Mouse (Mus musculus): ENCODE measurements around the gene Abca1. TPM values are rescaled to one million over a fixed set of nuclear protein-coding genes. Genes with fewer than 3 reads are reported as not detected.

The Abca1 gene
- polyA plus RNA-seq, 1 experiment from 2014 or later = 5.9 TPM

- H3K4me2 ChIP-seq = no peak overlapping the region
- H3K27ac ChIP-seq = no peak overlapping the region
- no peak overlapping the region for H3K4me3 ChIP-seq (replicated peaks)
- H3K9me3 ChIP-seq = no peaks in the 10 kb centered on the region
- ATAC-seq (ENCODE audit: low FRiP score) = no peak
- 7% methylated on average over 2 of the region's 2 CpGs for WGBS
- no peak overlapping the region for H3K9ac ChIP-seq
- H3K4me1 ChIP-seq = peaks cover 18% of the 10 kb centered on the region
- no peaks in the 10 kb centered on the region for H3K36me3 ChIP-seq (replicated peaks)
- H3K27me3 ChIP-seq = no peaks in the 10 kb centered on the region
These were observed 12.2 kb downstream of the Abca1 start for GRCm38 (mm10) chr4:53147454-53147853.

GRCm38 (mm10) chr4:53147046-53147445, 12.6 kb downstream of the Abca1 start:
- no peak overlapping the region for H3K4me3 ChIP-seq (replicated peaks)
- ATAC-seq (ENCODE audit: low FRiP score) = no peak

GRCm38 (mm10) chr4:53146227-53146949, 13.3 kb downstream of the Abca1 start:
- no peaks in the 10 kb centered on the region for H3K36me3 ChIP-seq (replicated peaks)
- 92% methylated on average over 12 of the region's 12 CpGs for WGBS
- no peaks in the 10 kb centered on the region for H3K9me3 ChIP-seq

More at GRCm38 (mm10) chr4:53147046-53147445, 12.6 kb downstream of the Abca1 start:
- 47% methylated on average over 4 of the region's 4 CpGs for WGBS
- peaks cover 17% of the 10 kb centered on the region for H3K4me1 ChIP-seq
- no peaks in the 10 kb centered on the region for H3K36me3 ChIP-seq (replicated peaks)
- no peaks in the 10 kb centered on the region for H3K9me3 ChIP-seq
- no peak overlapping the region for H3K9ac ChIP-seq
- H3K4me2 ChIP-seq = no peak overlapping the region
- H3K27me3 ChIP-seq = no peaks in the 10 kb centered on the region
- no peak overlapping the region for H3K27ac ChIP-seq

GRCm38 (mm10) chr4:53145434-53146168, 14.1 kb downstream of the Abca1 start:
- Histone ChIP-seq H3K9ac (no peak overlapping the region), H3K9me3 (no peaks in the 10 kb centered on the region), H3K36me3 (replicated peaks) (no peaks in the 10 kb centered on the region), H3K4me3 (replicated peaks) (no peak overlapping the region), H3K27me3 (no peaks in the 10 kb centered on the region), H3K27ac (no peak overlapping the region), H3K4me1 (peaks cover 14% of the 10 kb centered on the region), H3K4me2 (no peak overlapping the region)
- 86% methylated on average over 12 of the region's 12 CpGs for WGBS
- no peak for ATAC-seq (ENCODE audit: low FRiP score)

More at GRCm38 (mm10) chr4:53146227-53146949, 13.3 kb downstream of the Abca1 start:
- Histone ChIP-seq H3K4me1 (peaks cover 17% of the 10 kb centered on the region), H3K4me3 (replicated peaks) (no peak overlapping the region), H3K9ac (no peak overlapping the region), H3K27ac (no peak overlapping the region), H3K27me3 (no peaks in the 10 kb centered on the region), H3K4me2 (no peak overlapping the region)
- no peak for ATAC-seq (ENCODE audit: low FRiP score)

GRCm38 (mm10) chr4:53144571-53144970, 15.1 kb downstream of the Abca1 start:
- no peaks in the 10 kb centered on the region for H3K9me3 ChIP-seq
- no peak overlapping the region for H3K9ac ChIP-seq
- H3K27me3 ChIP-seq = no peaks in the 10 kb centered on the region
- peaks cover 9% of the 10 kb centered on the region for H3K4me1 ChIP-seq
- no peak overlapping the region for H3K4me2 ChIP-seq
- no peak overlapping the region for H3K27ac ChIP-seq
- H3K36me3 ChIP-seq (replicated peaks) = no peaks in the 10 kb centered on the region
- no peak overlapping the region for H3K4me3 ChIP-seq (replicated peaks)
- 80% methylated on average over 10 of the region's 10 CpGs for WGBS
- ATAC-seq (ENCODE audit: low FRiP score) = no peak

GRCm38 (mm10) chr4:53144021-53144420, 15.7 kb downstream of the Abca1 start:
- Histone ChIP-seq H3K27ac (no peak overlapping the region), H3K9ac (no peak overlapping the region), H3K4me1 (peaks cover 9% of the 10 kb centered on the region), H3K36me3 (replicated peaks) (no peaks in the 10 kb centered on the region), H3K4me2 (no peak overlapping the region), H3K4me3 (replicated peaks) (no peak overlapping the region), H3K9me3 (no peaks in the 10 kb centered on the region), H3K27me3 (no peaks in the 10 kb centered on the region)
- no peak for ATAC-seq (ENCODE audit: low FRiP score)
- 71% methylated on average over 8 of the region's 8 CpGs for WGBS

- ATAC-seq (ENCODE audit: low FRiP score) = no peak
- 94% methylated on average over 6 of the region's 6 CpGs for WGBS
These were observed 19.0 kb downstream of the Abca1 start for GRCm38 (mm10) chr4:53140678-53141077.

GRCm38 (mm10) chr4:53139495-53139894, 20.2 kb downstream of the Abca1 start:
- Histone ChIP-seq H3K4me3 (replicated peaks) (no peak overlapping the region), H3K27me3 (no peaks in the 10 kb centered on the region), H3K36me3 (replicated peaks) (no peaks in the 10 kb centered on the region), H3K4me1 (no peaks in the 10 kb centered on the region), H3K9ac (no peak overlapping the region), H3K9me3 (no peaks in the 10 kb centered on the region), H3K27ac (no peak overlapping the region), H3K4me2 (no peak overlapping the region)
- 89% methylated on average over 2 of the region's 2 CpGs for WGBS
- ATAC-seq (ENCODE audit: low FRiP score) = no peak

More at GRCm38 (mm10) chr4:53140678-53141077, 19.0 kb downstream of the Abca1 start:
- H3K9ac ChIP-seq = no peak overlapping the region
- no peaks in the 10 kb centered on the region for H3K27me3 ChIP-seq
- H3K4me1 ChIP-seq = no peaks in the 10 kb centered on the region
- no peak overlapping the region for H3K27ac ChIP-seq
- no peak overlapping the region for H3K4me2 ChIP-seq
- H3K9me3 ChIP-seq = no peaks in the 10 kb centered on the region
- H3K36me3 ChIP-seq (replicated peaks) = no peaks in the 10 kb centered on the region
- H3K4me3 ChIP-seq (replicated peaks) = no peak overlapping the region

- Histone ChIP-seq H3K9me3 (no peaks in the 10 kb centered on the region), H3K4me3 (replicated peaks) (no peak overlapping the region), H3K4me2 (no peak overlapping the region), H3K27me3 (no peaks in the 10 kb centered on the region), H3K4me1 (no peaks in the 10 kb centered on the region), H3K36me3 (replicated peaks) (no peaks in the 10 kb centered on the region), H3K27ac (no peak overlapping the region), H3K9ac (no peak overlapping the region)
- WGBS = 91% methylated on average over 3 of the region's 3 CpGs
- ATAC-seq (ENCODE audit: low FRiP score) = no peak
These were observed 20.7 kb downstream of the Abca1 start for GRCm38 (mm10) chr4:53138974-53139373.

- no peak for ATAC-seq (ENCODE audit: low FRiP score)
- H3K4me2 ChIP-seq = no peak overlapping the region
- H3K4me3 ChIP-seq (replicated peaks) = no peak overlapping the region
- H3K4me1 ChIP-seq = no peaks in the 10 kb centered on the region
- no peaks in the 10 kb centered on the region for H3K9me3 ChIP-seq
- no peaks in the 10 kb centered on the region for H3K36me3 ChIP-seq (replicated peaks)
- H3K27ac ChIP-seq = no peak overlapping the region
- 83% methylated on average over 2 of the region's 2 CpGs for WGBS
- H3K27me3 ChIP-seq = no peaks in the 10 kb centered on the region
- no peak overlapping the region for H3K9ac ChIP-seq
These were observed 22.6 kb downstream of the Abca1 start for GRCm38 (mm10) chr4:53137087-53137486.

GRCm38 (mm10) chr4:53134816-53135215, 24.9 kb downstream of the Abca1 start:
- Histone ChIP-seq H3K36me3 (replicated peaks) (peaks cover 5% of the 10 kb centered on the region; the same call in 1 of the 2 replicates), H3K9ac (no peak overlapping the region), H3K27me3 (no peaks in the 10 kb centered on the region), H3K4me3 (replicated peaks) (no peak overlapping the region), H3K27ac (no peak overlapping the region), H3K4me1 (no peaks in the 10 kb centered on the region), H3K9me3 (no peaks in the 10 kb centered on the region), H3K4me2 (no peak overlapping the region)
- ATAC-seq (ENCODE audit: low FRiP score) = no peak
- 95% methylated on average over 7 of the region's 7 CpGs for WGBS

GRCm38 (mm10) chr4:53133995-53134394, 25.7 kb downstream of the Abca1 start:
- Histone ChIP-seq H3K27ac (no peak overlapping the region), H3K9ac (no peak overlapping the region), H3K9me3 (no peaks in the 10 kb centered on the region), H3K27me3 (no peaks in the 10 kb centered on the region), H3K4me2 (no peak overlapping the region), H3K36me3 (replicated peaks) (peaks cover 5% of the 10 kb centered on the region; the same call in 1 of the 2 replicates), H3K4me1 (no peaks in the 10 kb centered on the region), H3K4me3 (replicated peaks) (no peak overlapping the region)
- 80% methylated on average over 4 of the region's 4 CpGs for WGBS
- ATAC-seq (ENCODE audit: low FRiP score) = no peak
